Mouse (Mus musculus) gastrocnemius, postnatal 4 days (tissue): Measurements from ENCODE around the gene Dnal1. TPM values are rescaled to one million over a fixed set of nuclear protein-coding genes. Genes with fewer than 3 reads are reported as not detected.

Experiments
- total RNA-seq, 2 experiments: library from RNA; stranded (reverse); gene quantifications; 2 replicates each; pipeline ENCODE4 v1.2.3; 2021

Dnal1 gene
- total RNA-seq, 2 experiments from 2014 or later: 10.2 to 14.8 TPM

Other genes starting within 250 kb of the Dnal1 start
- 10 to 100 TPM; 26.5 to 28.8 TPM for gene Numb, start 192.4 kb upstream of the Dnal1 start, total RNA-seq
- gene Riox1, start 163.8 kb upstream of the Dnal1 start, total RNA-seq: 1 to 10 TPM; 5.6 to 6.2 TPM
- not detected for gene Heatr4, start 129.5 kb upstream of the Dnal1 start, total RNA-seq
- 10 to 100 TPM; 20.4 to 24.4 TPM for gene Acot2, start 126.5 kb upstream of the Dnal1 start, total RNA-seq
- gene Acot1, start 104.9 kb upstream of the Dnal1 start, total RNA-seq: 10 to 100 TPM; 18.4 to 21.5 TPM
- gene Acot4, start 76.0 kb upstream of the Dnal1 start, total RNA-seq: under 1 TPM; 0.32 to 0.93 TPM
- gene Gm49366, start 75.4 kb upstream of the Dnal1 start, total RNA-seq: not detected
- not detected for gene Acot3, start 62.2 kb upstream of the Dnal1 start, total RNA-seq
- under 1 TPM; 0.21 to 0.34 TPM for gene Acot5, start 45.0 kb upstream of the Dnal1 start, total RNA-seq
- 1 to 10 TPM; 3.2 to 4.3 TPM for gene Acot6, start 13.7 kb upstream of the Dnal1 start, total RNA-seq
- gene Pnma1, start 34.1 kb downstream of the Dnal1 start, total RNA-seq: under 1 TPM; 0.54 to 0.81 TPM
- gene Elmsan1, start 104.5 kb downstream of the Dnal1 start, total RNA-seq: 10 to 100 TPM; 22.0 to 23.3 TPM
- gene Ptgr2, start 170.9 kb downstream of the Dnal1 start, total RNA-seq: 10 to 100 TPM; 50.8 to 58.1 TPM
- 10 to 100 TPM; 31.4 to 37.3 TPM for gene Zfp410, start 202.5 kb downstream of the Dnal1 start, total RNA-seq
- gene Coq6, start 247.3 kb downstream of the Dnal1 start, total RNA-seq: 10 to 100 TPM; 35.5 to 35.7 TPM
- gene Fam161b, start 247.5 kb downstream of the Dnal1 start, total RNA-seq: 1 to 10 TPM in 1 of 2 experiments, under 1 TPM in 1; 0.96 to 1.4 TPM